Mouse (Mus musculus) liver, embryonic 11.5 days (tissue): ENCODE measurements around the gene Grk1. TPM values are rescaled to one million over a fixed set of nuclear protein-coding genes. Genes with fewer than 3 reads are reported as not detected.

Experiments used
- ATAC-seq: fragments of 200-750 bp; cut with Nextera tagmentation; replicated peaks from 2 replicates; pipeline ENCODE4 v1.8.0; 2017; ENCODE audit warnings: moderate number of reproducible peaks, mild to moderate bottlenecking, moderate TSS enrichment, moderate library complexity; ENCODE audit not compliant: low FRiP score
- DNase-seq: peaks from one replicate; pipeline ENCODE4 v3.0.0-alpha.2; 2017; ENCODE audit warnings: low spot score
- H3K27ac ChIP-seq: fragments of 300-500 bp; sonication (generic); 2 replicates; pipeline ENCODE4 v1.5.1; 2014; ENCODE audit warnings: mild to moderate bottlenecking, low read depth, low read length, control low read depth
- H3K27me3 ChIP-seq: fragments of 300-500 bp; sonication (generic); replicated peaks from 2 replicates; pipeline ENCODE4 v1.6.1; 2014; ENCODE audit warnings: low read length, mixed read lengths; ENCODE audit not compliant: control insufficient read depth, insufficient read depth
- H3K36me3 ChIP-seq: fragments of 300-500 bp; sonication (generic); 2 replicates; pipeline ENCODE4 v1.6.1; 2014; ENCODE audit warnings: mild to moderate bottlenecking, low read length, moderate library complexity, mixed read lengths; ENCODE audit not compliant: control insufficient read depth, insufficient read depth
- H3K4me1 ChIP-seq: fragments of 300-500 bp; sonication (generic); replicated peaks from 2 replicates; pipeline ENCODE4 v1.6.1; 2014; ENCODE audit warnings: low read length, mixed read lengths; ENCODE audit not compliant: control insufficient read depth, insufficient read depth
- H3K4me2 ChIP-seq: fragments of 300-500 bp; sonication (generic); 2 replicates; pipeline ENCODE4 v1.6.1; 2014; ENCODE audit warnings: mild to moderate bottlenecking, control low read depth, moderate library complexity
- H3K4me3 ChIP-seq: fragments of 300-500 bp; sonication (generic); 2 replicates; pipeline ENCODE4 v1.5.1; 2014; ENCODE audit warnings: low read depth, low read length, control low read depth
- H3K9ac ChIP-seq: fragments of 300-500 bp; sonication (generic); 2 replicates; pipeline ENCODE4 v1.6.1; 2014; ENCODE audit warnings: low read depth, low read length, control low read depth
- H3K9me3 ChIP-seq: fragments of 300-500 bp; sonication (generic); 2 replicates; pipeline ENCODE4 v1.6.1; 2016; ENCODE audit warnings: low read length, inconsistent platforms, mixed read lengths; ENCODE audit not compliant: control insufficient read depth
- WGBS: fragments of 180-500 bp; shearing (Covaris S2); extraction: QIAGEN DNeasy Blood & Tissue Kit; methylation state at CpG from one replicate; pipeline ENCODE4 v1.1.7; 2014; 5-methylcytosine and 5-hydroxymethylcytosine counted together
- polyA plus RNA-seq: library from polyadenylated mRNA; unstranded; fragments of >200 nt; fragmentation: Nextera tagmentation; extraction: Ambion mirVana; gene quantifications from 2 replicates; pipeline ENCODE4 v1.2.1, GENCODE M21; 2014

Grk1 gene
- polyA plus RNA-seq, 1 experiment from 2014 or later, result 0.07 TPM

DNA sequence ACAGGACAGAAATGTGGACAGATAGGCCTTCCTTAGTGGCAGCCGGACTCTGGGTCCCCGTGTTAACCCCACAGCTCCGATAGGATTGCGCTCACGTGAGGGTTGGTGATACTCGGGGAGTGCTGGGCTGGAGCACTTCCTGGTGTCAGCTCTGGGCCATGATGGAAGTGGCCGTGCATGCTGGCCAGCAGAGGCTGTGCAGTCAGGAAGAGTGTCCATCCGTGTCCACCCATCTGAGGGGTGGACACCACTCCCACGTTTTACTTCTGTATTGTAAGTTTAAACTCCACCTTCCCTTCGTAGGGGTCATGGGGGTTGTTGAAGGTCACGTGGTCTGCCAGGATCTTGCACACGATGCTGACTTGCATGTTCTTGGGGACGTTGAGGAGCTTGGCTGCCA, 18.5 kb upstream of the Grk1 start:
- Histone ChIP-seq H3K9me3 (no peaks in the 10 kb centered on the region), H3K4me2 (no peak overlapping the region), H3K36me3 (no peaks in the 10 kb centered on the region), H3K4me3 (no peak overlapping the region), H3K4me1 (no peaks in the 10 kb centered on the region; the same call in 1 of the 2 replicates), H3K27ac (no peak overlapping the region), H3K27me3 (no peaks in the 10 kb centered on the region), H3K9ac (no peak overlapping the region)
- WGBS, result 77% methylated on average over 13 of the region's 13 CpGs
- DNase-seq (no peak), ATAC-seq (no peak)

DNA sequence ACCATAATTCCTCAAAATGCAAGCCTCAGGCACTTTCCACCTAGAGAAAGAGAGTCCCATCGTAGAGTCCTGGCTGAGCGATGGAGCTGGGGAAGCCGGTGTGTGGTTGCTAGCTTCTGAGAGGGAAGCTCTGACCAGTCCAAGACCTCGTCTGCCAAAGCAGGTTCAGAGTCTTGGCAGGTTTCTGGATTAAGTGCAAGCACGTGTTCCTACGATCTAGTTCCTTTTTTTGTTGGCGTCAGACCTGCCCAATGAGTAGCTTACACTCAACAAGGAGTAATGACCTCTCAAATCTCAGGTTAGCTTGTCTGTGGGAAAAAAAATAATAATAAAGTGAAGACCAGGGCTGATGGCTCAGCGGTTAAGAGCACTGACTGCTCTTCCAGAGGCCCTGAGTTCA, 17.2 kb upstream of the Grk1 start:
- no peak overlapping the region for H3K27ac ChIP-seq
- no peaks in the 10 kb centered on the region for H3K27me3 ChIP-seq
- no peaks in the 10 kb centered on the region for H3K36me3 ChIP-seq
- no peak overlapping the region for H3K4me2 ChIP-seq
- DNase-seq (no peak), ATAC-seq (no peak)
- no peak overlapping the region for H3K4me3 ChIP-seq
- H3K9me3 ChIP-seq, result no peaks in the 10 kb centered on the region
- H3K4me1 ChIP-seq, result no peaks in the 10 kb centered on the region; the same call in 1 of the 2 replicates
- 71% methylated on average over 8 of the region's 8 CpGs for WGBS
- no peak overlapping the region for H3K9ac ChIP-seq

DNA sequence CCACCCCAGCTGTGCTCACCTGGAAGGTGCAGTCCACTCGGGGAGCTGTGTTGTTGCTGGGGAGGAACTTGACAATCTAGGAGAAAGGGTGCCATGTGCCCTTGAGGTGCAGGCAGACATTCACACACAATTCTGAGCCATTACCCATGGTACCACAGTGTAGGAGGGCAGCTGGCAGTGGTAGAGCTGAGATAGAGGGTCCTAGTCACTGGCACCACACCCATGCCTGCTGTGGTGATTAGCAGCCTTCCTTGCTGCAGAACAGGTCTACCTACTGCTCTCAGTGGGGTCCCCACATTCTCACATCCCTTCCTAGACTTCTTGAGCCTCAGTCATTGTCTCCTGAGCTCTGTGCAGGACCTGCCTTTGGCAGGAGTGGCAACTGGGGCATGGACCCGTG, 16.1 kb upstream of the Grk1 start:
- WGBS, result 69% methylated on average over 2 of the region's 2 CpGs
- no peak overlapping the region for H3K27ac ChIP-seq
- ATAC-seq (0 out of 2 replicates have a peak, but pooled peaks have one; percentile 23), DNase-seq (no peak)
- H3K4me1 ChIP-seq, result no peaks in the 10 kb centered on the region; the same call in 1 of the 2 replicates
- H3K9me3 ChIP-seq, result no peaks in the 10 kb centered on the region
- no peak overlapping the region for H3K4me2 ChIP-seq
- H3K4me3 ChIP-seq, result no peak overlapping the region
- H3K36me3 ChIP-seq, result no peaks in the 10 kb centered on the region
- H3K9ac ChIP-seq, result no peak overlapping the region
- H3K27me3 ChIP-seq, result no peaks in the 10 kb centered on the region

GRCm38 (mm10) chr8:13393869-13394268, 11.0 kb upstream of the Grk1 start:
- no peak for ATAC-seq
- no peak for DNase-seq
- H3K27me3 ChIP-seq, result no peaks in the 10 kb centered on the region
- WGBS, result 81% methylated on average over 7 of the region's 7 CpGs
- H3K4me2 ChIP-seq, result no peak overlapping the region
- no peak overlapping the region for H3K27ac ChIP-seq
- H3K9ac ChIP-seq, result no peak overlapping the region
- no peaks in the 10 kb centered on the region for H3K36me3 ChIP-seq
- no peaks in the 10 kb centered on the region for H3K9me3 ChIP-seq
- no peaks in the 10 kb centered on the region; the same call in 1 of the 2 replicates for H3K4me1 ChIP-seq
- no peak overlapping the region for H3K4me3 ChIP-seq

DNA sequence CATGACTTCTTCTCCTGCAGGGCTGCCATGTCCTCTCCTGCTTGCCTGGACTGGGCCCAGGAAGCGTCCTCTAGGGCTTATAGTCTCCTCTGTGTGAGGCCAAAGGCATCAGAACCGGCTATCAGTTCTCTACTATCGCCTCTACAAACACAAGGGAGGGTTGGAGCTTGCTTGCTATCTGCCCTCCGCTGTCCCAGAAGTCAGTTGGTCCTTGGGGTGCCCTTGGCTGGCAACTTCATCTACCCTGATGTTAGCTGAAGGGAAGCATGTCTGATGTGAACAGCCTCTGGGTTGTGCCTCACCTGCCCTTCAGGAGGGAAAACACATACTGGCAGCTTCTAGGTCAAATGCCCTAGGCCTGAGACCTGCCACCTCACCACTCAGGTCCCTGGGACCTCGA, 8.2 kb upstream of the Grk1 start, which contains the start of gene Atp4b:
Gene Atp4b, minus strand, starts transcription at position 101 of the 400 bp plus-strand sequence.
- ATAC-seq, result no peak
- no peak within 1 kb of the TSS for H3K27ac ChIP-seq
- H3K9me3 ChIP-seq, result no peaks in the 10 kb centered on the region
- H3K4me2 ChIP-seq, result no peak within 1 kb of the TSS
- H3K4me3 ChIP-seq, result no peak within 1 kb of the TSS
- DNase-seq, result no peak
- H3K36me3 ChIP-seq, result no peaks in the 10 kb centered on the region
- 76% methylated on average over 5 of the region's 5 CpGs for WGBS
- no peak within 1 kb of the TSS for H3K9ac ChIP-seq
- no peaks in the 10 kb centered on the region for H3K4me1 ChIP-seq
- no peaks in the 10 kb centered on the region for H3K27me3 ChIP-seq

DNA sequence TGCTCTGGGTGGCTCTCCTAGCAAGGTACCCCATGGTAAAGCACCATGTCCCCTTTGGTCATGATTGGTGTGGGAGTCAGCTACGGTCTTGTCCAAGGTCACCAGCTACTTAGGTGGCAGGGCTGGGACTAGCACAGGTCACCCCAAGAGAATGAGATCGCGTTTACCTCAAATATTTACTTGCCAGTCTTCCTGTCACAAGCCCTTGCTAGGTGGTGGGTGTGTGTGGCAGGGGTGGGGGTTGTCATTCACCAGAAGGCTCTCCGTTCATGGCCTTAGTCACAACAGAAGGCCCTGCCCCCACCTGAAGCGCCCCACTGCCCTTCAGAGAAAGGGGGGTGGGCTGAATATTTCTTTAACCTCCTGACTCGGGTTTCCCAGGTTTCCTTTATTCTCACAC, 1.4 kb upstream of the Grk1 start:
- no peaks in the 10 kb centered on the region for H3K27me3 ChIP-seq
- no peak overlapping the region for H3K4me2 ChIP-seq
- H3K9me3 ChIP-seq, result no peaks in the 10 kb centered on the region
- no peak overlapping the region for H3K4me3 ChIP-seq
- DNase-seq, result no peak
- H3K27ac ChIP-seq, result no peak overlapping the region
- no peaks in the 10 kb centered on the region for H3K36me3 ChIP-seq
- no peak for ATAC-seq
- no peaks in the 10 kb centered on the region for H3K4me1 ChIP-seq
- 66% methylated on average over 6 of the region's 6 CpGs for WGBS
- no peak overlapping the region for H3K9ac ChIP-seq

- no peak overlapping the region for H3K9ac ChIP-seq
- 84% methylated on average over 5 of the region's 5 CpGs for WGBS
- no peak overlapping the region for H3K4me2 ChIP-seq
- DNase-seq, result no peak
- no peak overlapping the region for H3K4me3 ChIP-seq
- no peak overlapping the region for H3K27ac ChIP-seq
- H3K4me1 ChIP-seq, result no peaks in the 10 kb centered on the region
- no peak for ATAC-seq
- no peaks in the 10 kb centered on the region for H3K27me3 ChIP-seq
- no peaks in the 10 kb centered on the region for H3K36me3 ChIP-seq
- no peaks in the 10 kb centered on the region for H3K9me3 ChIP-seq
Measured at GRCm38 (mm10) chr8:13406011-13406410, 1.1 kb downstream of the Grk1 start.

- no peaks in the 10 kb centered on the region for H3K27me3 ChIP-seq
- no peak overlapping the region for H3K4me2 ChIP-seq
- H3K4me1 ChIP-seq, result no peaks in the 10 kb centered on the region
- no peaks in the 10 kb centered on the region for H3K9me3 ChIP-seq
- peak; percentile 56 for DNase-seq
- H3K4me3 ChIP-seq, result no peak overlapping the region
- H3K9ac ChIP-seq, result no peak overlapping the region
- H3K27ac ChIP-seq, result no peak overlapping the region
- no peaks in the 10 kb centered on the region for H3K36me3 ChIP-seq
- no peak for ATAC-seq
- WGBS, result 29% methylated on average over 6 of the region's 6 CpGs
Measured at GRCm38 (mm10) chr8:13411597-13411996, 6.7 kb downstream of the Grk1 start.

DNA sequence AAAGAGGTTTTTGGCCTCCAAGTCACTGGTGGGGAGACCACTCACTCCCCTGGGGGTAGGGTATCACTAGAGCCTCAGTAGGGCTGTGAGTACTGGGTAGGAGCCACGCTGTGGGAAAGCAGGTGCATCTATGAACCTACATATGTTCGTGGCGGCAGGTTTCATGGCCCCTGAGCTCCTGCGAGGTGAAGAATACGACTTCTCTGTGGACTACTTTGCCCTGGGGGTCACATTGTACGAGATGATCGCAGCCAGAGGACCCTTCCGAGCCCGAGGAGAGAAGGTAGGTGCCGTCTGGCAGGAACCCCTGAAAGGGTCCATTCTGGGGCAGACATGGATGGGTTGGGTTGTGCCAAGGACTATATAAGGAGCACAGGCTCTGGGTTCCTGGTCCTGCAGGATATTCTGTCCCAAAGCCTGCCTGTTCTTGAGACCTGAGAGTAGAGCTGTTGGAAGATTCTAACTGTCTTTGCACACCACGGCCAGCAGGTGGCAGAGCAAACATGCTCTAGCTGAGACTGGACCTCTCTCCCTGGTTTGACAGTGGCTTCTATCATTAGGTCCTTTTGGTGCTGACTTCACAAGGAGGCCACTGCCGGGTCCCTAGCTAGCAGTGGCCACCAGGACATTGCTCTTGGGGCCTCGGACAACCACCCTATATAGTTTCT, 8.1 kb downstream of the Grk1 start:
- 58% methylated on average over 13 of the region's 13 CpGs for WGBS
- Histone ChIP-seq H3K4me1 (no peaks in the 10 kb centered on the region), H3K36me3 (no peaks in the 10 kb centered on the region), H3K9ac (no peak overlapping the region), H3K4me2 (no peak overlapping the region), H3K27me3 (no peaks in the 10 kb centered on the region), H3K27ac (no peak overlapping the region), H3K4me3 (no peak overlapping the region), H3K9me3 (no peaks in the 10 kb centered on the region)
- ATAC-seq (no peak), DNase-seq (peak; percentile 40)
